Mouse (Mus musculus): Measurements from ENCODE around the gene Jph2.

GRCm38 (mm10) chr2:163359253-163359652 is 38.5 kb downstream of the Jph2 start:
- TF ChIP-seq POLR2A (IDR thresholded peaks at IDR 0.05; ENCODE audit: borderline replicate concordance, low read depth, low read length) = no peak
- no peak for TF ChIP-seq CTCF (IDR thresholded peaks at IDR 0.05; ENCODE audit: low read depth, low read length)
